Mouse (Mus musculus) ES-E14 (cell line): ENCODE data around the gene Exosc6. TPM values are rescaled to one million over a fixed set of nuclear protein-coding genes. Genes with fewer than 3 reads are reported as not detected.

ENCODE experiments used
- DNase-seq: peaks from one replicate; pipeline ENCODE4 v3.0.0-alpha.2; 2013; ENCODE audit warnings: low read depth, low spot score
- H3K27ac ChIP-seq: 2 replicates; pipeline ENCODE4 v1.5.1; 2012; ENCODE audit warnings: low read depth, mild to moderate bottlenecking, low read length, moderate library complexity, mixed read lengths; ENCODE audit not compliant: poor library complexity, insufficient read depth, severe bottlenecking
- H3K36me3 ChIP-seq: 2 replicates; pipeline ENCODE4 v1.6.1; 2012; ENCODE audit warnings: mild to moderate bottlenecking, low read length, moderate library complexity, mixed read lengths; ENCODE audit not compliant: control insufficient read depth, poor library complexity, insufficient read depth, severe bottlenecking
- H3K4me1 ChIP-seq, 2 experiments: fragments of 150-350 bp in 1 of 2; sonication (generic) in 1 of 2; 2 replicates each; pipeline ENCODE4 v1.6.1; 2012; ENCODE audit warnings: low read length in 2 of 2, mild to moderate bottlenecking in 1 of 2, mixed read lengths in 1 of 2; ENCODE audit not compliant: control insufficient read depth in 2 of 2, insufficient read depth in 2 of 2, poor library complexity in 1 of 2
- H3K4me3 ChIP-seq, 2 experiments: fragments of 150-350 bp in 1 of 2; sonication (generic) in 1 of 2; 2 replicates each; pipeline ENCODE4 v1.5.1; 2012; ENCODE audit warnings: low read length in 2 of 2, low read depth in 1 of 2, mild to moderate bottlenecking in 1 of 2, mixed read lengths in 1 of 2; ENCODE audit not compliant: insufficient read depth in 1 of 2, poor library complexity in 1 of 2, severe bottlenecking in 1 of 2
- H3K9ac ChIP-seq: 2 replicates; pipeline ENCODE4 v1.6.1; 2012; ENCODE audit warnings: low read depth, mild to moderate bottlenecking, low read length, mixed read lengths; ENCODE audit not compliant: poor library complexity, insufficient read depth, severe bottlenecking
- H3K9me3 ChIP-seq: fragments of 150-350 bp; sonication (generic); 2 replicates; pipeline ENCODE4 v1.6.1; 2012; ENCODE audit warnings: low read depth, mild to moderate bottlenecking, low read length; ENCODE audit not compliant: control insufficient read depth, insufficient read depth
- CHD2 ChIP-seq: IDR thresholded peaks from 2 replicates; pipeline ENCODE4 v1.6.1; 2014; ENCODE audit warnings: mild to moderate bottlenecking, low read depth, low read length, inconsistent platforms
- HCFC1 ChIP-seq: IDR thresholded peaks from 2 replicates; pipeline ENCODE4 v1.6.1; 2012; ENCODE audit warnings: low read length, inconsistent platforms, borderline replicate concordance; ENCODE audit not compliant: insufficient read depth
- MAFK ChIP-seq: IDR thresholded peaks from 2 replicates; pipeline ENCODE4 v1.6.1; 2014; ENCODE audit warnings: mild to moderate bottlenecking, low read depth, low read length, inconsistent platforms; ENCODE audit not compliant: insufficient read depth
- ZC3H11A ChIP-seq: IDR thresholded peaks from 2 replicates; pipeline ENCODE4 v1.6.1; 2012; ENCODE audit warnings: low read depth, mild to moderate bottlenecking, inconsistent platforms, low read length, borderline replicate concordance
- ZNF384 ChIP-seq: IDR thresholded peaks from 2 replicates; pipeline ENCODE4 v1.6.1; 2012; ENCODE audit warnings: low read depth, low read length, inconsistent platforms
- in situ Hi-C, 2 experiments: fragments of 600-800 bp; cut with MboI; formaldehyde crosslinking; loops; one replicate each; pipeline ENCODE4 v1.15.1; 2025; ENCODE audit warnings: low sequenced_read_pairs in 2 of 2, inconsistent platforms in 1 of 2; ENCODE audit not compliant: unreplicated experiment in 2 of 2
- total RNA-seq: library from RNA; depleted of rRNA; stranded (reverse); fragments of 300-350 nt; gene quantifications from 2 replicates; pipeline ENCODE4 v1.2.3, GENCODE M21; 2012

The Exosc6 gene
- total RNA-seq, 1 experiment = 2.6 TPM

DNA sequence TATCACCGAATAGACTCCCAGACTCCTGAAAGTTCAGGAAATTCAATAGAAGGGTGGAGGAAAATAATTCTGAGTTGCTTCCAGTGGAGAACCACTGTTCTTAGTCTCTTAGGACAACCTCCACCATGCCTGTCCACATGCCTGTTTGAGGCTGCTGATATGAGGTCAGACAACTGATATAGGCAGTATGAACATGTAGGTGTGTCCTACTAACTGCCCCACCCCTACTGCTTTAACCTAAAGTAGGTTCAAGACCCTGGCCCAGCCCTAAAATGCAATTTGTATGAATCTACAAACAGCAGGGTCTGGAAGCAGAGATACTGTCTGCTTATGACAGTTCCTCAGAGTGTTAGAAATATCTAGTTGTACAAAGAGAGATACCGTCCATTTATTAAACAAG, 478 bp upstream of the Exosc6 start:
- Histone ChIP-seq H3K36me3 (peaks cover 52% of the 10 kb centered on the region), H3K4me1 (peaks cover 0 to 7% of the 10 kb centered on the region in 2 experiments; a peak in 1 of 4 replicates), H3K9me3 (no peaks in the 10 kb centered on the region), H3K9ac (no peak overlapping the region), H3K27ac (no peak overlapping the region), H3K4me3 (no peak overlapping the region; a peak in 1 of 4 replicates)
- in situ Hi-C loops = no loop called here
- TF ChIP-seq ZNF384 (no peak), MAFK (no peak), ZC3H11A (no peak; the same call in 1 of the 2 replicates), HCFC1 (no peak), CHD2 (no peak)
- no peak for DNase-seq

DNA sequence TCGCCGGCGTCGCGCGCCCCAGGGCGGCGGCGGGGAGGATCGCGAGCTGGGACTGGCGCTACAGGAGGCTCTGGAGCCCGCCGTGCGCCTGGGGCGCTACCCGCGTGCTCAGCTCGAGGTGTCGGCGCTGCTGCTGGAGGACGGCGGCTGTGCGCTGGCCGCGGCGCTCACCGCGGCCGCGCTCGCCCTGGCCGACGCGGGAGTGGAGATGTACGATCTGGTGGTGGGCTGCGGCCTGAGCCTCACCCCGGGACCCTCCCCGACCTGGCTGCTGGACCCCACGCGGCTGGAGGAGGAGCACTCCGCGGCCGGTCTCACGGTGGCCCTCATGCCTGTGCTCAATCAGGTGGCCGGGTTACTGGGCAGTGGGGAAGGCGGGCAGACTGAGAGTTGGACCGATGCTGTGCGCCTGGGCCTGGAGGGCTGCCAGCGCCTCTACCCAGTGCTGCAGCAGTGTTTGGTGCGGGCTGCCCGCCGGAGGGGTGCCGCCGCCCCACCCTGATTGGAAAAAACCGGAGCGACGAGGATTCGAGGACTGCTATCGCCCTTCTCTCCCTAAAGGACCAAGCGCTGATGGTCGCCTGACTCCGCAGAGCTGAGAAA, 653 bp downstream of the Exosc6 start:
- TF ChIP-seq MAFK = no peak
- TF ChIP-seq ZNF384 = no peak
- no peak for TF ChIP-seq HCFC1
- TF ChIP-seq ZC3H11A = no peak
- no peak for TF ChIP-seq CHD2
- no peaks in the 10 kb centered on the region for H3K9me3 ChIP-seq
- H3K36me3 ChIP-seq = peaks cover 45% of the 10 kb centered on the region
- DNase-seq = no peak
- in situ Hi-C loops = no loop called here
- peaks cover 0 to 10% of the 10 kb centered on the region in 2 experiments; a peak in 1 of 4 replicates for H3K4me1 ChIP-seq
- H3K27ac ChIP-seq = peak overlapping the region; percentile 91
- H3K9ac ChIP-seq = peak overlapping the region; percentile 99
- H3K4me3 ChIP-seq = peak overlapping the region; percentile 90 to 94

DNA sequence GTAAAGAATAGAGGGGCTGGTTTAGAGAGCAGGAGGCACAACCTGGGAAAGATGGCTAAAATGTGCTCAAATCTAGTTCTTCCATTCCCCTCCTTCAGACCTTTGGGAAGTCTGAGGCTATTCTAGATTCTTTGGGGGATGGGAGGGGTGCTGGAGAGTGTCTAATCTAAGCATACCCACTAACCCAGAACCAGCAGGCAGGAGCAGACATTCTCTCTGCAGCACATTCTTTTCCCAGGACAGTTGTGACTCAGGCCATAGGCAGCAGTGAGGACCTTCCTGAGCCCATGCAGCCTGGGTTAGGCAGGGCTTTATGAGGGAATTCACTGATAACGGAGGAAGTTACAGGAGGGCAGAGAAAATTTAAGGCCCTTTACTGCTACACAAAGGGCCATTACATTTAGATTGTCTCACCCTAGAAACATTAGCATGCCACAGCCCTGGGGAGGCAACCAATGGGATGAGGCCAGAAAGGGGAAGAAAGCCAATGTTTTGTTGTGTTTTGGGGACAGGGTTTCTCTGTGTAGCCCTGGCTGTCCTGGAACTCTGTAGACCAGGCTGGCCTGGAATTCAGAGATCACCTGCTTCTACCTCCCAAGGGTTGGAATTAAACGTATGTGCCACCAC, 2.9 kb downstream of the Exosc6 start:
- Histone ChIP-seq H3K27ac (no peak overlapping the region), H3K9me3 (no peaks in the 10 kb centered on the region), H3K4me1 (peaks cover 0 to 10% of the 10 kb centered on the region in 2 experiments; a peak in 1 of 4 replicates), H3K36me3 (peaks cover 23% of the 10 kb centered on the region), H3K4me3 (no peak overlapping the region), H3K9ac (no peak overlapping the region)
- DNase-seq = no peak
- in situ Hi-C loops = no loop called here
- no peak for TF ChIP-seq CHD2
- no peak for TF ChIP-seq MAFK
- TF ChIP-seq ZNF384 = no peak
- no peak for TF ChIP-seq HCFC1
- TF ChIP-seq ZC3H11A = no peak

DNA sequence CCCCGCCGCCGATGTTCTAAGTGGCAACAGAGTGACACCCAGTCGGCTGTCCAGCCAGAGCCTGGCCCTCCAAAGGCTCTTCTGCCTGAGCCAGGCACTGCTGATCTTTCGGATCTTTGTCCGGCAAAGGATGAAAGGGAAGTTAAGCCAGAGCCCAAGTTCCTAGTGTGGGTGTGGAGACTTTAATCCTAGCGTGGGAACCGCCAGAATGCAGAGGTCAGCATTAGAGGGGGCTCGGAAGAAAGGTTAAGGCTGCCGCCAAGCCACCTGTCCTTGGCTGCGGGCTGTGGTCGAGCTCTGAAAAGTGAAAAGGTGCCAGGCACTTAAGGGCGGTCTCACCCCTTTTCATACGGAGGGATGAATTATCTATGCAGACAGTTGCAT, 5.5 kb downstream of the Exosc6 start:
- in situ Hi-C loops = no loop called here
- Histone ChIP-seq H3K27ac (no peak overlapping the region), H3K9ac (peak overlapping the region; percentile 51), H3K4me3 (peak overlapping the region; percentile 65 to 72), H3K4me1 (peaks cover 0 to 10% of the 10 kb centered on the region in 2 experiments; a peak in 1 of 4 replicates), H3K36me3 (peaks cover 6% of the 10 kb centered on the region; the same call in 1 of the 2 replicates), H3K9me3 (no peaks in the 10 kb centered on the region)
- no peak for DNase-seq
- TF ChIP-seq MAFK = no peak
- TF ChIP-seq ZC3H11A = no peak
- TF ChIP-seq ZNF384 = no peak
- TF ChIP-seq HCFC1 = no peak
- TF ChIP-seq CHD2 = no peak
